Mouse (Mus musculus) cerebellum, adult 9-10 months (tissue): Measurements from ENCODE around the gene Tepp.

Source experiments
- DNase-seq: peaks from one replicate; pipeline ENCODE4 v3.0.0; 2022

Gene Tepp

GRCm38 (mm10) chr8:95369581-95370326 is 59.4 kb downstream of the Tepp start:
- no peak for DNase-seq

- DNase-seq, result no peak
Measured at GRCm38 (mm10) chr8:95373389-95374002, 63.1 kb downstream of the Tepp start.

GRCm38 (mm10) chr8:95374429-95374828 is 64.1 kb downstream of the Tepp start:
- no peak for DNase-seq

GRCm38 (mm10) chr8:95375374-95375930 is 65.1 kb downstream of the Tepp start:
- no peak for DNase-seq
